Mouse (Mus musculus): ENCODE measurements at regions not wholly inside any gene's neighbourhood (a gene's known extent, or its start where the extent isn't known, plus 50 kb on each side); places are given as distances from the start of the nearest gene placed in this dataset.

DNA sequence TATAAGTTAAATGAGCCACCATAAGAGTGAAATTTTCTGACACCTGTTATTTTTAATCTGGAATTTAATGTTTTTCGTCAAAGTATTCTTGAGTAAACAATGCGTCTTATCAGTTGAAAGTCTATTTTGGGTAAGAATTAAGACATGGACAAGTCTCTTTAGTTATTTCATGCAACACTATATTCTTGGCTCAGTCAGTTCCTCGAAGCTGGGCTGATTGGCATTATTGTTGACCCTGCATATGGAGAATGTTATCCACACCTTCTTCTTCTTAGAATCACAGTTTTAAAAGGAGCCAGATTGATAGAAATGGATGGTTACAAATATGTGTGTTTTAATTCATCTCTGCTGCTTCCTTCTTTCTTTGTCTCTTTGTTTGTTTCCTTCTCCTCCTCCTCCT, 289.5 kb upstream of the Meox2 start:
- no peaks in the 10 kb centered on the region for H3K36me3 ChIP-seq (ENCODE audit: control insufficient read depth, insufficient read depth)
- H3K27ac ChIP-seq (ENCODE audit: low read length) = no peak overlapping the region
- H3K27me3 ChIP-seq (replicated peaks; ENCODE audit: control insufficient read depth, insufficient read depth, low read length) = no peaks in the 10 kb centered on the region
- H3K9ac ChIP-seq (replicated peaks; ENCODE audit: low read depth, low read length) = no peak overlapping the region
- H3K4me3 ChIP-seq (replicated peaks; ENCODE audit: low read length) = no peak overlapping the region
- no peaks in the 10 kb centered on the region for H3K4me1 ChIP-seq (replicated peaks; ENCODE audit: control insufficient read depth, insufficient read depth, low read length)
- no peak for ATAC-seq
- WGBS = 94% methylated on average over 3 of the region's 3 CpGs
- H3K4me2 ChIP-seq (ENCODE audit: low read length) = no peak overlapping the region
- H3K9me3 ChIP-seq (ENCODE audit: control insufficient read depth, low read length) = no peaks in the 10 kb centered on the region

DNA sequence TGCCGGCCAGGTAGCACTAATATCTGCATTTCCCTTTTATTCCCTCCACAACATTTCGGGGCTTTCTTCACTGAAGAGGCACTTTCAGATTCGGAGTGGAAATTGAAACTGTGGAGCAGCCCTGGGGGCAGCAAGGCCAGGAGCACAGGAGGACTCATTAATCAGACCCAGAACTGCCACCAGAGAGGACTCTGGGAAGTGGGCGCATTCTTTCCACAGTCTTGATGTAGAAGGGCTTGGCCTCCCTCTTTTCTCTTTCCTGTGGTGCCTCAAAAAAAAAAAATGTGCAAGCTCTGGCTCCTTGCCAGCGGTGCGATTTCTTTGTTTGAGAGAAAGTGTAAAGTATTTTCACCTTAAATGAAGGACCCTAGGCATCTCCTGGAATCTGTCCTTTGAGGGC, 281.6 kb upstream of the Meox2 start:
- H3K9ac ChIP-seq (replicated peaks; ENCODE audit: low read depth, low read length) = no peak overlapping the region
- no peaks in the 10 kb centered on the region for H3K36me3 ChIP-seq (ENCODE audit: control insufficient read depth, insufficient read depth)
- no peak for ATAC-seq
- no peak overlapping the region for H3K4me2 ChIP-seq (ENCODE audit: low read length)
- H3K4me1 ChIP-seq (replicated peaks; ENCODE audit: control insufficient read depth, insufficient read depth, low read length) = no peaks in the 10 kb centered on the region
- 44% methylated on average over 6 of the region's 6 CpGs for WGBS
- no peak overlapping the region for H3K4me3 ChIP-seq (replicated peaks; ENCODE audit: low read length)
- no peaks in the 10 kb centered on the region for H3K27me3 ChIP-seq (replicated peaks; ENCODE audit: control insufficient read depth, insufficient read depth, low read length)
- no peaks in the 10 kb centered on the region for H3K9me3 ChIP-seq (ENCODE audit: control insufficient read depth, low read length)
- H3K27ac ChIP-seq (ENCODE audit: low read length) = no peak overlapping the region

DNA sequence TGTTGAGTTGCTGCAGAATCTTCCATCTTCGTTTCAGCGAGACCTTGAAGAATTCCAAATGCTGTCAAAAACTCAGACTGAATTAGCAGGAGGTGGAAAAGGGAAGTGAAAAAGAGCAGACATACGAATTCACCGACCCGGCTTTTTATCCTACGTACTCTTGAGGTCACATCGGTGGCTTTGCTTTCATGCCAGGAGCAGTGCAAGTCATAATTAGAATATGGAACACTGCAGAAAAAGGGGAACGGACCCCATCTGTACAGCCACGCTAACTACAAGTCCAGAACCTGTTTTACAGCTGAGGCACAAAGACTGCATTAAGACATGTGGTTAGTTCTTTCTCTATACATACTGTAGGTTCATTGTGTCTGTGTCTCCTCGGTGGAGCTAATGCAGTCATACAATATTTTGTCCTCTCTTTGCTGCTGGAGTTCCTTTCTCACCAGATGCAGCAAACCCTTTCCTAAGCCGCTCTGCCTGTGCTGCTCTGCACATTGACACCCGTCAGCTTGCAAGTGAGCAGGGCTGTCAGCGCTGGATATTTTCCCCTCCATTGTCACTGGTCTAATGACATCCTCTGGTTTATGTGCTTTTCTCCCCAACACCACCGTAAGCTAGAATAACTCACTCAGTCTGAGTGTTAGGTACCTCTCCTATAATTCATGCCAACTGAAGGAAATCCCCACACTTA, 276.9 kb upstream of the Meox2 start:
- Histone ChIP-seq H3K36me3 (ENCODE audit: control insufficient read depth, insufficient read depth) (no peaks in the 10 kb centered on the region), H3K9me3 (ENCODE audit: control insufficient read depth, low read length) (no peaks in the 10 kb centered on the region), H3K27me3 (replicated peaks; ENCODE audit: control insufficient read depth, insufficient read depth, low read length) (no peaks in the 10 kb centered on the region), H3K4me1 (replicated peaks; ENCODE audit: control insufficient read depth, insufficient read depth, low read length) (no peaks in the 10 kb centered on the region), H3K27ac (ENCODE audit: low read length) (no peak overlapping the region), H3K4me3 (replicated peaks; ENCODE audit: low read length) (no peak overlapping the region), H3K9ac (replicated peaks; ENCODE audit: low read depth, low read length) (no peak overlapping the region), H3K4me2 (ENCODE audit: low read length) (no peak overlapping the region)
- ATAC-seq = no peak
- WGBS = 67% methylated on average over 14 of the region's 14 CpGs

DNA sequence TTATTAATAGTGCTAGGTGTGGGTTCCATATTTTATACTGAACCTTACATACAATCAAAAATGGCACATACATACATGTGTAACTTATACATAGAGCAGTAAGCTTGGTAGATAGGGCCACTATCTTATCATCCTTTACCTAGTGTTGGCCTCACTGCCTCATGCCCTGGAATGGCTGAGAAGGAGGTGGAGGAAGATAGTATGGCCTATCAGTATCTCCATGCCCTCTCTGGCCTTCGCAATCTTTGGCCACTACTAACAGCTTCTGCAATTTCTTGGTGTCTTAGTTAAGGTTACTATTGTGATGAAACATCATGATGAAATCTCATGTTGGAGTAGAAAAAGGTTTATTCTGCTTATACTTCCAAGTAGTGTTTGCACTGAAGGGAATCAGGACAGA, 265.4 kb upstream of the Meox2 start:
- no peak for ATAC-seq
- no peaks in the 10 kb centered on the region for H3K4me1 ChIP-seq (replicated peaks; ENCODE audit: control insufficient read depth, insufficient read depth, low read length)
- H3K4me3 ChIP-seq (replicated peaks; ENCODE audit: low read length) = no peak overlapping the region
- no peak overlapping the region for H3K27ac ChIP-seq (ENCODE audit: low read length)
- H3K4me2 ChIP-seq (ENCODE audit: low read length) = no peak overlapping the region
- no peaks in the 10 kb centered on the region for H3K9me3 ChIP-seq (ENCODE audit: control insufficient read depth, low read length)
- no peaks in the 10 kb centered on the region for H3K27me3 ChIP-seq (replicated peaks; ENCODE audit: control insufficient read depth, insufficient read depth, low read length)
- H3K36me3 ChIP-seq (ENCODE audit: control insufficient read depth, insufficient read depth) = no peaks in the 10 kb centered on the region
- WGBS = 100% methylated on average over 1 of the region's 1 CpGs
- H3K9ac ChIP-seq (replicated peaks; ENCODE audit: low read depth, low read length) = no peak overlapping the region

DNA sequence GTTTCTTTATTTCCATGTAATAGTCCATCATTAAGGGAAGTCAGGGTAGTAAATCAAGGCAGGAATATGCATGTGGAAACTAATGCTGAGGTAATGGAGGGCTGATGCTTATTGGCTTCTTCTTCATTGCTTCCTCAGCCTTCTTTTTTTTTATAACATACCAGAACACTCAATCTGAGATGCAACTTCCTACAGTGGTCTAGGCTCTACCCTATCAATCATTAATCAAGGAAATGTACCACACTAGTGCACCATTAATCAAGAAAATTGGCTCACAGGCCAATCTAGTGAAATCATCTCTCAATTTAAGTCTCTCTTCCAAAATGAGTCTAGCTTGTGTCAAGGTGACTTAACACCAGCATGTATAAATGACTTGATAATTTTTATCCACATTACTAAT, 263.2 kb upstream of the Meox2 start:
- H3K9me3 ChIP-seq (ENCODE audit: control insufficient read depth, low read length) = no peaks in the 10 kb centered on the region
- no peak for ATAC-seq

DNA sequence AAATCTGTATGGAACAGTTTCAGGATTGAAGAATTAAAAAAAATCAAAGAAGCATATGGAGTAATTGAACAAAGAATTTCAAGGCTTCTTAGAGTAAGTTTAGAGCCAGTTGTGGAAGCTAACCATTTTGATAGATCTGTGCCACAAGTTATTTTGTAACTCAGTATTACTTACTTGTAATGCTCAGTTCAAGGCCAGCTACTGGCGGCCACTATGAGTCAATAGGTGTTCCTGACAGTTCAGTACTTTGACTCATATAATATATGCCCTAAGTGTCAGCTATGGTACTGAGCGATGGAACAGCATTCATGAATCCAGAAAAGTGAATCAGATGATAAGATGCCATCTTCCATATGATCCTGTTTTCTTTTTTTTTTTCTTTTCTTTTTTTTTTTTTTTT, 259.3 kb upstream of the Meox2 start:
- H3K4me1 ChIP-seq (replicated peaks; ENCODE audit: control insufficient read depth, insufficient read depth, low read length) = no peaks in the 10 kb centered on the region
- H3K36me3 ChIP-seq (ENCODE audit: control insufficient read depth, insufficient read depth) = no peaks in the 10 kb centered on the region
- H3K4me2 ChIP-seq (ENCODE audit: low read length) = no peak overlapping the region
- H3K9me3 ChIP-seq (ENCODE audit: control insufficient read depth, low read length) = no peaks in the 10 kb centered on the region
- H3K27ac ChIP-seq (ENCODE audit: low read length) = no peak overlapping the region
- no peaks in the 10 kb centered on the region for H3K27me3 ChIP-seq (replicated peaks; ENCODE audit: control insufficient read depth, insufficient read depth, low read length)
- H3K9ac ChIP-seq (replicated peaks; ENCODE audit: low read depth, low read length) = no peak overlapping the region
- 94% methylated on average over 2 of the region's 2 CpGs for WGBS
- ATAC-seq = no peak
- no peak overlapping the region for H3K4me3 ChIP-seq (replicated peaks; ENCODE audit: low read length)

More for the DNA sequence above, 263.2 kb upstream of the Meox2 start:
- Histone ChIP-seq H3K27me3 (replicated peaks; ENCODE audit: control insufficient read depth, insufficient read depth, low read length) (no peaks in the 10 kb centered on the region), H3K4me3 (replicated peaks; ENCODE audit: low read length) (no peak overlapping the region), H3K9ac (replicated peaks; ENCODE audit: low read depth, low read length) (no peak overlapping the region), H3K4me2 (ENCODE audit: low read length) (no peak overlapping the region), H3K36me3 (ENCODE audit: control insufficient read depth, insufficient read depth) (no peaks in the 10 kb centered on the region), H3K4me1 (replicated peaks; ENCODE audit: control insufficient read depth, insufficient read depth, low read length) (no peaks in the 10 kb centered on the region), H3K27ac (ENCODE audit: low read length) (no peak overlapping the region)

DNA sequence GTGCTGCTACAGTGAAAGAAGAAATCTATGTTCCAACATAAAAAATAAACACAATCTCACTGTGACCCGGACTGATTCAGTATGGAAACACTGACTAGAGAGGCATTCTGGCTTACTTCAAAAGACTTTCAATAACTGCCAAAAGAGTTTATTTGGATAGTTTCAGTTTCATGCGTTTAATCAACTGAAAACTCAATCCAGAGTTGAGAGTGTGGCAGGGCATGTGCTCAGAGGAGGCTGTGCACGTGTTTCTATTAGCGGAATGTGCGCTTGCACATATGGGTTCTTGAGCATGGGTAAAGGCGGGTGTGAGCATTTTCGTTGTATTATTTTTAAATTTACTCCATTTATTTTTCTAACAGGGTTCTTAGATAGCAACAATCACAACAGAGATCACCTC, 245.2 kb upstream of the Meox2 start:
- H3K36me3 ChIP-seq (ENCODE audit: control insufficient read depth, insufficient read depth) = no peaks in the 10 kb centered on the region
- no peak overlapping the region for H3K4me2 ChIP-seq (ENCODE audit: low read length)
- H3K27me3 ChIP-seq (replicated peaks; ENCODE audit: control insufficient read depth, insufficient read depth, low read length) = no peaks in the 10 kb centered on the region
- H3K4me3 ChIP-seq (replicated peaks; ENCODE audit: low read length) = no peak overlapping the region
- H3K4me1 ChIP-seq (replicated peaks; ENCODE audit: control insufficient read depth, insufficient read depth, low read length) = no peaks in the 10 kb centered on the region
- ATAC-seq = no peak
- WGBS = 87% methylated on average over 7 of the region's 7 CpGs
- H3K27ac ChIP-seq (ENCODE audit: low read length) = no peak overlapping the region
- no peaks in the 10 kb centered on the region for H3K9me3 ChIP-seq (ENCODE audit: control insufficient read depth, low read length)
- no peak overlapping the region for H3K9ac ChIP-seq (replicated peaks; ENCODE audit: low read depth, low read length)

DNA sequence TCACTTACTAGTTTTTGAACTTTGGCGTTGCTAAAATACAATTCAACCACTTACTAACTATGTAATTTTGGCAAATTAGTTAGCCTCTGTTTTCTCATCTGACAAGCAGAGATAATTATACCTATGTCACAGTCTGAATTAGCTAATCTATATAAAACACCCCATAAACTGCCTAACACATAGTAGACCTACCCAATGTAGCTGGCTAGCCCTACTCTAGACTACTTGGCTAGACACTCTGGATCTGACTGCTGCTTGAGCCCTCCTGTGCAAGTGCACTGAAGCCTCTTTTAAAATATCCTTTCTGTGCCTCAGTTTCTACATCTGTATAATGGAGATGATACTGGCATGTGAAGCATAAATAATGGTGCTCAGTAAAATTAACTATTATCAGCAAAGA, 227.6 kb upstream of the Meox2 start:
- Histone ChIP-seq H3K4me1 (replicated peaks; ENCODE audit: control insufficient read depth, insufficient read depth, low read length) (no peaks in the 10 kb centered on the region), H3K4me2 (ENCODE audit: low read length) (no peak overlapping the region), H3K4me3 (replicated peaks; ENCODE audit: low read length) (no peak overlapping the region), H3K27ac (ENCODE audit: low read length) (no peak overlapping the region), H3K9me3 (ENCODE audit: control insufficient read depth, low read length) (no peaks in the 10 kb centered on the region), H3K9ac (replicated peaks; ENCODE audit: low read depth, low read length) (no peak overlapping the region), H3K27me3 (replicated peaks; ENCODE audit: control insufficient read depth, insufficient read depth, low read length) (no peaks in the 10 kb centered on the region), H3K36me3 (ENCODE audit: control insufficient read depth, insufficient read depth) (no peaks in the 10 kb centered on the region)
- WGBS = 87% methylated on average over 1 of the region's 1 CpGs
- ATAC-seq = no peak

DNA sequence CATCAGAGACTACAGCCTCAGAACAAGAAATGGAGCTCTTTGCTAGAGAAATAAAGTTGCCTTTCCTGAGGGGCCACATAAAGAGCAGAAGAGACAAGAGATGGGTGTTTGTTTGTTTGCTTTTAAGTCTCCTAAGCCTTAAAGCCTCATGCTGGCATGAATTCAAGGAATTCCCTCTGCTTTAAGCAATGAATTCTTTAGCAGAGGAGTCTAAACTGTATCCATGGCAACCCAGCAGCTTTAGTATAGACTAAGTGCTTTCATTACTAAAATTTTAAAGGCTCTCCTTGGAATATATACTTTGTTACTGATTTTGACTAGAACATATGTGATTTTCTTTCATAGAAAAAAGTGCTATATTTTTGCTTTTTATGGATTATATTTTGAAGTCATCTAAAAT, 195.0 kb upstream of the Meox2 start:
- Histone ChIP-seq H3K9me3 (ENCODE audit: control insufficient read depth, low read length) (no peaks in the 10 kb centered on the region), H3K4me2 (ENCODE audit: low read length) (no peak overlapping the region), H3K4me3 (replicated peaks; ENCODE audit: low read length) (no peak overlapping the region), H3K27me3 (replicated peaks; ENCODE audit: control insufficient read depth, insufficient read depth, low read length) (no peaks in the 10 kb centered on the region), H3K9ac (replicated peaks; ENCODE audit: low read depth, low read length) (no peak overlapping the region), H3K4me1 (replicated peaks; ENCODE audit: control insufficient read depth, insufficient read depth, low read length) (peaks cover 5% of the 10 kb centered on the region), H3K27ac (ENCODE audit: low read length) (no peak overlapping the region), H3K36me3 (ENCODE audit: control insufficient read depth, insufficient read depth) (no peaks in the 10 kb centered on the region)
- peak; percentile 88 for ATAC-seq

DNA sequence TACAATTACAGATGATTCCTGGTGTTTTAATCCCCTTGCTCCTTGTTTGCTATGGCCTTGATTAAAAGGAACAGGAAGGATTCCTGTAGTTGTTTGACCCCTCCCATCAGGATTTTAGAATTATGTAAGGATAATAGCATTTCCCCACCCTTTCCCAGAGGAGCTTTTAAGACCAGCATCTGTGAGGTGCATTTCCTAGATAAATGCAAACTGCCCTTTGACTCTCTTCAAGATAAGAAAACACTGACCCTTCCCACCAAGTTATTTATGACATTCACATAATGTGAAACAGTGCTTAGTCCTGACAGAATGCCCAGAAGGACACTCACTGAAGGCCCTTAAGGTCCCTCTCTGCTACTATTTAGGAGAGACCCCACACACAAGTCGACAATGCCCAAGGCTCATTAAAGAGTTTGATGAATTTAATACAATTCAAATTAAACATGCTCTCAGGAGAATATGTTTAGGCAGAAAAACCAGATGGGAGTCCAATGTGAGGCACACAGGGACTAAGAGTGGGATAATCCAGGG, 190.7 kb upstream of the Meox2 start:
- ATAC-seq = no peak
- Histone ChIP-seq H3K9me3 (ENCODE audit: control insufficient read depth, low read length) (no peaks in the 10 kb centered on the region), H3K4me2 (ENCODE audit: low read length) (no peak overlapping the region), H3K27me3 (replicated peaks; ENCODE audit: control insufficient read depth, insufficient read depth, low read length) (no peaks in the 10 kb centered on the region), H3K4me1 (replicated peaks; ENCODE audit: control insufficient read depth, insufficient read depth, low read length) (peaks cover 6% of the 10 kb centered on the region), H3K4me3 (replicated peaks; ENCODE audit: low read length) (no peak overlapping the region), H3K9ac (replicated peaks; ENCODE audit: low read depth, low read length) (no peak overlapping the region), H3K27ac (ENCODE audit: low read length) (no peak overlapping the region), H3K36me3 (ENCODE audit: control insufficient read depth, insufficient read depth) (no peaks in the 10 kb centered on the region)
- 48% methylated on average over 1 of the region's 1 CpGs for WGBS
